Mouse (Mus musculus): ENCODE data around the gene Fitm1. TPM values are rescaled to one million over a fixed set of nuclear protein-coding genes. Genes with fewer than 3 reads are reported as not detected.

The Fitm1 gene
- polyA plus RNA-seq, 1 experiment = 115 TPM

DNA sequence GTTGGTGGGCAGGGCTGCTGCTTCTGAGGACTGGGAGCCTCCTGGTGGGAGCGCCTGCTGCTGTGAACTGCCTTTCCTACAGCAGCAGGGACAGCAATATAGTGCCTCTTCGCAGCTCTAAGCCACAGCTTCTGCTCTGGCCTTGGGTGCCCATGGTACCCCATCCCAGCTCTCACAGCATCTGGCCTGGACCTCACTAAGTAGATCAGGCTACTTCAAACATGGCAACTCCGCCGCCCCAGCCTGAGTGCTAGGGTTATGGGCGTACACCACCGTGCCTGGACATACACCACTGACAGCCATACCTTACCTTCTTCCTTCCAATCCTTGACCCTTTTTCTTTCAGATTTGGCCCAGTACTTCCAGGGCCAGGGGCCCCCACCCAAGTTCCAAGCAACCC, 32.9 kb downstream of the Fitm1 start:
- no peaks in the 10 kb centered on the region for H3K27me3 ChIP-seq (replicated peaks; ENCODE audit: control insufficient read depth, insufficient read depth, low read length)
- peaks cover 14% of the 10 kb centered on the region; the same call in 1 of the 2 replicates for H3K4me1 ChIP-seq (ENCODE audit: control insufficient read depth, insufficient read depth, low read length)
- no peak overlapping the region for H3K4me3 ChIP-seq (ENCODE audit: insufficient read depth, low read depth, low read length)
- H3K27ac ChIP-seq (ENCODE audit: insufficient read depth, low read depth, low read length) = no peak overlapping the region
- no peak for DNase-seq
- H3K36me3 ChIP-seq (ENCODE audit: control insufficient read depth, insufficient read depth, low read length) = peaks cover 9% of the 10 kb centered on the region
- WGBS = 96% methylated on average over 6 of the region's 6 CpGs
- no peak for TF ChIP-seq POLR2A (IDR thresholded peaks at IDR 0.05; ENCODE audit: low read depth, low read length)
- TF ChIP-seq CTCF (conservative IDR thresholded peaks at IDR 0.05; ENCODE audit: insufficient read depth, insufficient read length, low read depth, low read length) = no peak

DNA sequence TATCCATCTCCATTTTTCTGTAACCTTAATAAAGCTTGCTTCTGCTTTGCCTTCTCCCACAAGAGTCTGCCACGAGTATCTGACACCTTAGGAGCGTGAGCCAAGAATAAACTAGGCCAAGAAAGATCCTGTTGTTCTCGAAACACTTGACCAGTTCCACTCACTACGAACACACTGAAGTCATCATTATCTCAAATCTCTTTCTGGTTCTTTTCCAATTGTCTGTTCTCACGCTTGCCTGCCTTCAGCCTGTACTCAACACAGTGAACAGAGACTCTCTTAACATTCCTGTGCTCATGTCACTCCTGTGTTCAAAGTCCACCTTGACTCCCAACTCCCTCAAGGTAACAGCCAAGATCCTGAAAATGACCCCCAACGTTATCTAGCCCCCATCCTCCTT, 37.9 kb downstream of the Fitm1 start:
- Histone ChIP-seq H3K4me1 (ENCODE audit: control insufficient read depth, insufficient read depth, low read length) (peaks cover 11% of the 10 kb centered on the region; the same call in 1 of the 2 replicates), H3K27ac (ENCODE audit: insufficient read depth, low read depth, low read length) (no peak overlapping the region), H3K36me3 (ENCODE audit: control insufficient read depth, insufficient read depth, low read length) (peaks cover 5% of the 10 kb centered on the region), H3K27me3 (replicated peaks; ENCODE audit: control insufficient read depth, insufficient read depth, low read length) (no peaks in the 10 kb centered on the region), H3K4me3 (ENCODE audit: insufficient read depth, low read depth, low read length) (no peak overlapping the region)
- TF ChIP-seq CTCF (conservative IDR thresholded peaks at IDR 0.05; ENCODE audit: insufficient read depth, insufficient read length, low read depth, low read length) (no peak), POLR2A (IDR thresholded peaks at IDR 0.05; ENCODE audit: low read depth, low read length) (no peak)
- DNase-seq = peak; percentile 71
- WGBS = 37% methylated on average over 6 of the region's 6 CpGs

DNA sequence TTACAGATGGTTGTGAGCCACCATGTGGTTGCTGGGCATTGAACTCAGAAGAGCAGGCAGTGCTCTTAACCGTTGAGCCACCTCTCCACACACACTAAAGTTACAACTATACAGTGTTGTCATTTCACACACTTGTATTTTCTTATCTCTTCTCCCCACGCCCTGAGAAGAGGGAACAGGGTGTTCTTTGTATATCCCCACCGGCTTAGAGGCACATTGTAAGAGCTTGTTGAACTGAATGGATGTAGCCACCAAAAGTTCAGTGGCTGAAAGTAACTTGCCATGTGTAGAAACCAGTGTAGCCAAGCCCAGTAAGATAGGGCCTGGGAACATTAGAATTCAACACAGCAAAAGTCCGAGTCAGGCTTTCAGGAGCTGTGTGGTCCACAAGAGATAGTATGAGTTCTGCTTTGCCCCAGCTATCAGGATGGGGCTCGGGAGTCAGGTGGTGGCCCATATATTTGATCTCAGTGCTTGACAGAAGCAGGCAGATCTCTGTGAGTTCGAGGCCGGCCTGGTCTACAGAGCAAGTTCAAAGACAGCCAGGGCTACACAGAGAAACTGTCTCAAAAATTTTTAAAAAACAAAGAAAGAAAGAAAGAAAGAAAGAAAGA, 39.3 kb downstream of the Fitm1 start:
- Histone ChIP-seq H3K36me3 (ENCODE audit: control insufficient read depth, insufficient read depth, low read length) (no peaks in the 10 kb centered on the region), H3K27ac (ENCODE audit: insufficient read depth, low read depth, low read length) (no peak overlapping the region), H3K4me1 (ENCODE audit: control insufficient read depth, insufficient read depth, low read length) (peaks cover 11% of the 10 kb centered on the region; the same call in 1 of the 2 replicates), H3K4me3 (ENCODE audit: insufficient read depth, low read depth, low read length) (no peak overlapping the region), H3K27me3 (replicated peaks; ENCODE audit: control insufficient read depth, insufficient read depth, low read length) (no peaks in the 10 kb centered on the region)
- TF ChIP-seq POLR2A (IDR thresholded peaks at IDR 0.05; ENCODE audit: low read depth, low read length) (no peak), CTCF (conservative IDR thresholded peaks at IDR 0.05; ENCODE audit: insufficient read depth, insufficient read length, low read depth, low read length) (no peak)
- DNase-seq = no peak
- WGBS = 92% methylated on average over 7 of the region's 7 CpGs

DNA sequence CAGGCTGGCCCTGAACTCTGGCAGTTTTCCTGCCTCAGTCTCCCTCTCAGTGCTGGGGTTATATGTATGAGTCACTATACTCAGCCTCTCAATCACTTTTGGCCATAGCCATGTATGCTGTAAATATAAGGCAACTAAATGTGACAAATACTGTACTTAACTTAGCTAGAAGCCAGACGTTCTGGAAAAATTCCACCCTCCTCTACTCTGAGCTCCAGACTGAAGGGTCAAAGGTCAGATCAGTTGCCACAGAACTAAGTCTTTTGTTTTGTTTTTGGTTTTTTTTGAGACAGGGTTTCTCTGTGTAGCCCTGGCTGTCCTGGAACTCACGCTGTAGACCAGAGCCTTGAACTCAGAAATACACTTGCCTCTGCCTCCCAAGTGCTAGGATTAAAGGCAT, 40.5 kb downstream of the Fitm1 start:
- Histone ChIP-seq H3K4me1 (ENCODE audit: control insufficient read depth, insufficient read depth, low read length) (peaks cover 11% of the 10 kb centered on the region; the same call in 1 of the 2 replicates), H3K27me3 (replicated peaks; ENCODE audit: control insufficient read depth, insufficient read depth, low read length) (no peaks in the 10 kb centered on the region), H3K4me3 (ENCODE audit: insufficient read depth, low read depth, low read length) (no peak overlapping the region), H3K27ac (ENCODE audit: insufficient read depth, low read depth, low read length) (no peak overlapping the region), H3K36me3 (ENCODE audit: control insufficient read depth, insufficient read depth, low read length) (no peaks in the 10 kb centered on the region)
- peak; percentile 26 for DNase-seq
- TF ChIP-seq CTCF (conservative IDR thresholded peaks at IDR 0.05; ENCODE audit: insufficient read depth, insufficient read length, low read depth, low read length) = no peak
- TF ChIP-seq POLR2A (IDR thresholded peaks at IDR 0.05; ENCODE audit: low read depth, low read length) = no peak
- 49% methylated on average over 2 of the region's 2 CpGs for WGBS

DNA sequence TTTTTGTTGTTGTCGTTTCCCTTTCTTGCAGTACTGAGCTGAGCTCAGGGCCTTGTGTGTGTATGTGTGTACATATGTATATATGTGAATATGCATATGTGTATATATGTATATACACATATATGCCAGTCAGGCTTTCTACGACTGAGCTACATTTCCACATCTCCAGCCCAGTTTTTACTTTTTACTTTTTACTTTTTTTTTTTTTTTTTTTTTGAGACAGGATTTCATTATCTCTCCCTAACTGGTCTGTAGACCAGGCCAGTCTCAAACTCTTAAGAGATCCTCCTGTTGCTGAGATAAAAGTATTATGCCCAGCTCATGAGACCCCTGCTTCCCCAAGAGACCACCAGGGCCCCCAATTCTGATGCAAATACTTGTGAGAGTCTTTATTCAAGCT, 41.4 kb downstream of the Fitm1 start:
- Histone ChIP-seq H3K4me1 (ENCODE audit: control insufficient read depth, insufficient read depth, low read length) (peaks cover 11% of the 10 kb centered on the region; the same call in 1 of the 2 replicates), H3K27ac (ENCODE audit: insufficient read depth, low read depth, low read length) (no peak overlapping the region), H3K4me3 (ENCODE audit: insufficient read depth, low read depth, low read length) (no peak overlapping the region), H3K36me3 (ENCODE audit: control insufficient read depth, insufficient read depth, low read length) (no peaks in the 10 kb centered on the region), H3K27me3 (replicated peaks; ENCODE audit: control insufficient read depth, insufficient read depth, low read length) (no peaks in the 10 kb centered on the region)
- TF ChIP-seq POLR2A (IDR thresholded peaks at IDR 0.05; ENCODE audit: low read depth, low read length) (no peak), CTCF (conservative IDR thresholded peaks at IDR 0.05; ENCODE audit: insufficient read depth, insufficient read length, low read depth, low read length) (no peak)
- no peak for DNase-seq
- 74% methylated on average over 2 of the region's 2 CpGs for WGBS

DNA sequence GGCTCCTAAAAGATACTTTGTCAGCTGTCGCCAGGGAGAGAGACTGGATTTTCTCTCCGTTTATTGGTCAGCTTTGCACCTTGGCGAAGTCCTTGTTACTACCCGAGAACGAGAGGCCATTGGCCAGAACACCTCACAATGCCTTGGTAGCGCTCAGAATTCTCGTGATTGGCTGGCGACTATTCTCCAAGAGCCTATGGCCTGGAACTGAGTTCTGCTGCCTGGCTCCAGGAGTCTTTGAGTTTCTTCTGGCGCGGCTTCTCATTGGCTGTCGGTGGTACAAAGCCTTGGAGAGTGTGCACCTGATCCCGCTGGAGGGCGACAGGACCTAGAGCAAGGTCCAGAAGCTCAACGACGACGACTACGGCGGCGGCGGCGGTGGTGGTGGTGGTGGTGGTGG, 42.4 kb downstream of the Fitm1 start, which contains the start of gene Rec8:
TSS of gene Rec8 (plus strand) at position 216 of the 400 bp plus-strand sequence.
- WGBS = 26% methylated on average over 21 of the region's 21 CpGs
- Histone ChIP-seq H3K4me3 (ENCODE audit: insufficient read depth, low read depth, low read length) (peak within 1 kb of the TSS; percentile 34; the same call in 1 of the 2 replicates), H3K27ac (ENCODE audit: insufficient read depth, low read depth, low read length) (peak within 1 kb of the TSS; percentile 19; the same call in 1 of the 2 replicates), H3K36me3 (ENCODE audit: control insufficient read depth, insufficient read depth, low read length) (no peaks in the 10 kb centered on the region), H3K27me3 (replicated peaks; ENCODE audit: control insufficient read depth, insufficient read depth, low read length) (no peaks in the 10 kb centered on the region), H3K4me1 (ENCODE audit: control insufficient read depth, insufficient read depth, low read length) (peaks cover 8% of the 10 kb centered on the region; the same call in 1 of the 2 replicates)
- DNase-seq = peak; percentile 69
- no peak for TF ChIP-seq POLR2A (IDR thresholded peaks at IDR 0.05; ENCODE audit: low read depth, low read length)
- no peak; the same call in 1 of the 2 replicates for TF ChIP-seq CTCF (conservative IDR thresholded peaks at IDR 0.05; ENCODE audit: insufficient read depth, insufficient read length, low read depth, low read length)

DNA sequence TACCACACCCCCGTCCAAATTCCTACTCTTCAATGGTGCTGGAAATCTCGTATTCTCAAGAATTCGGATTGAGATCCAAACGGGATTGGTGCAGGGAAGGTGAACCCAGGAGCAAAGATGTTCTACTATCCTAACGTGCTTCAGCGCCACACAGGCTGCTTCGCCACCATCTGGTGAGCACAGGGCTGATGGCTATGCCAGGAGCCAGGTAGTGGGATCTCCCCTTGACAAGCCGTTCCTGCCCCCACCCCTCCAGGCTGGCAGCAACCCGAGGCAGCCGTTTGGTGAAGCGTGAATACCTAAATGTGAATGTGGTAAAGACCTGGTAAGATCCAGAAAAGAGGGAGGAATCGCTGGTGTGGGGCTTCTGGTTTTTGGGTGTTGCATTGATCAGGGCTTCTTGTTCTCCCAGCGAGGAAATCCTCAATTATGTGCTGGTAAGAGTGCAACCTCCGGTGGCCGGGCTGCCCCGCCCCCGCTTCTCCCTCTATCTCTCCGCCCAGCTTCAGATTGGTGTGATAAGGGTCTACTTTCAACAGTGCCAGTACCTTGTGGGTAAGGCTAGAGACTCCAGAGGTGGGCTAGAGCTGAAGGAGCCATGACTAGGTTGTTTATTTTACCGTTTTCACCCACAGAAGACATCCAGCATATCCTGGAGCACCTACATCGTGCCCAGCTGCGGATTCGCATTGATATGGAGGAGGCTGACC, 43.2 kb downstream of the Fitm1 start:
- 0 out of 2 replicates have a peak overlapping the region, but pooled peaks have one; percentile 16 for H3K27ac ChIP-seq (ENCODE audit: insufficient read depth, low read depth, low read length)
- 39% methylated on average over 22 of the region's 22 CpGs for WGBS

More for the DNA sequence above, 43.2 kb downstream of the Fitm1 start:
- Histone ChIP-seq H3K36me3 (ENCODE audit: control insufficient read depth, insufficient read depth, low read length) (no peaks in the 10 kb centered on the region), H3K4me3 (ENCODE audit: insufficient read depth, low read depth, low read length) (peak overlapping the region; percentile 34; the same call in 1 of the 2 replicates), H3K27me3 (replicated peaks; ENCODE audit: control insufficient read depth, insufficient read depth, low read length) (no peaks in the 10 kb centered on the region), H3K4me1 (ENCODE audit: control insufficient read depth, insufficient read depth, low read length) (peaks cover 1% of the 10 kb centered on the region; the same call in 1 of the 2 replicates)
- TF ChIP-seq CTCF (conservative IDR thresholded peaks at IDR 0.05; ENCODE audit: insufficient read depth, insufficient read length, low read depth, low read length) = no peak
- no peak for TF ChIP-seq POLR2A (IDR thresholded peaks at IDR 0.05; ENCODE audit: low read depth, low read length)
- no peak for DNase-seq

Other genes with a start within 250 kb of the Fitm1 start
- 141 and 173 TPM in 2 replicates for gene Dhrs4, start 96.9 kb upstream of the Fitm1 start, polyA plus RNA-seq (2012; rRNA removed)
- 3.5 and 3.8 TPM in 2 replicates for gene Carmil3, start 85.0 kb upstream of the Fitm1 start, polyA plus RNA-seq (2012; rRNA removed)
- 0.11 and 0.22 TPM in 2 replicates for gene Cpne6, start 65.2 kb upstream of the Fitm1 start, polyA plus RNA-seq (2012; rRNA removed)
- gene Nrl, start 50.6 kb upstream of the Fitm1 start, polyA plus RNA-seq (2012; rRNA removed) = not detected in 2 replicates
- 22.9 and 27.4 TPM in 2 replicates for gene Pck2, start 35.4 kb upstream of the Fitm1 start, polyA plus RNA-seq (2012; rRNA removed)
- 223 and 243 TPM in 2 replicates for gene Dcaf11, start 15.6 kb upstream of the Fitm1 start, polyA plus RNA-seq (2012; rRNA removed)
- gene A730061H03Rik, start 15.2 kb upstream of the Fitm1 start, polyA plus RNA-seq (2012; rRNA removed) = 0.75 and 1.4 TPM in 2 replicates
- gene Psme1, start 2.5 kb downstream of the Fitm1 start, polyA plus RNA-seq (2012; rRNA removed) = 60.5 and 77.5 TPM in 2 replicates
- 21.9 and 24.9 TPM in 2 replicates for gene Emc9, start 9.7 kb downstream of the Fitm1 start, polyA plus RNA-seq (2012; rRNA removed)
- gene Psme2, start 15.5 kb downstream of the Fitm1 start, polyA plus RNA-seq (2012; rRNA removed) = 53.1 and 60.2 TPM in 2 replicates
- 27.0 and 27.6 TPM in 2 replicates for gene Rnf31, start 16.1 kb downstream of the Fitm1 start, polyA plus RNA-seq (2012; rRNA removed)
- gene Irf9, start 28.0 kb downstream of the Fitm1 start, polyA plus RNA-seq (2012; rRNA removed) = 36.9 and 39.9 TPM in 2 replicates
- 11.4 and 13.3 TPM in 2 replicates for gene Rec8, start 42.4 kb downstream of the Fitm1 start, polyA plus RNA-seq (2012; rRNA removed)
- gene Ipo4, start 60.3 kb downstream of the Fitm1 start, polyA plus RNA-seq (2012; rRNA removed) = 69.7 and 84.9 TPM in 2 replicates
- gene Gm49378, start 62.3 kb downstream of the Fitm1 start, polyA plus RNA-seq (2012; rRNA removed) = 3.2 and 4.0 TPM in 2 replicates
- gene Tm9sf1, start 68.2 kb downstream of the Fitm1 start, polyA plus RNA-seq (2012; rRNA removed) = 109 and 110 TPM in 2 replicates
- gene Tssk4, start 74.6 kb downstream of the Fitm1 start, polyA plus RNA-seq (2012; rRNA removed) = 0.67 and 0.79 TPM in 2 replicates
- gene Mdp1, start 84.9 kb downstream of the Fitm1 start, polyA plus RNA-seq (2012; rRNA removed) = 22.4 and 27.2 TPM in 2 replicates
- 18.7 and 21.7 TPM in 2 replicates for gene Gmpr2, start 96.3 kb downstream of the Fitm1 start, polyA plus RNA-seq (2012; rRNA removed)
- gene Nedd8, start 96.5 kb downstream of the Fitm1 start, polyA plus RNA-seq (2012; rRNA removed) = 321 and 438 TPM in 2 replicates
- 9.9 and 10.2 TPM in 2 replicates for gene Tinf2, start 106.2 kb downstream of the Fitm1 start, polyA plus RNA-seq (2012; rRNA removed)
- 29.6 and 30.1 TPM in 2 replicates for gene Tgm1, start 138.3 kb downstream of the Fitm1 start, polyA plus RNA-seq (2012; rRNA removed)
- gene Rabggta, start 146.6 kb downstream of the Fitm1 start, polyA plus RNA-seq (2012; rRNA removed) = 70.0 and 86.9 TPM in 2 replicates
- 223 and 228 TPM in 2 replicates for gene Dhrs1, start 170.1 kb downstream of the Fitm1 start, polyA plus RNA-seq (2012; rRNA removed)
- gene Nop9, start 170.1 kb downstream of the Fitm1 start, polyA plus RNA-seq (2012; rRNA removed) = 12.9 and 16.1 TPM in 2 replicates
- gene Cideb, start 182.8 kb downstream of the Fitm1 start, polyA plus RNA-seq (2012; rRNA removed) = 485 and 513 TPM in 2 replicates
- 0.56 and 0.76 TPM in 2 replicates for gene Ltb4r2, start 185.8 kb downstream of the Fitm1 start, polyA plus RNA-seq (2012; rRNA removed)
- gene Ltb4r1, start 190.3 kb downstream of the Fitm1 start, polyA plus RNA-seq (2012; rRNA removed) = 0.75 and 1.1 TPM in 2 replicates
- gene Adcy4, start 208.5 kb downstream of the Fitm1 start, polyA plus RNA-seq (2012; rRNA removed) = 16.8 and 16.9 TPM in 2 replicates
- 3.5 and 4.7 TPM in 2 replicates for gene Ripk3, start 213.2 kb downstream of the Fitm1 start, polyA plus RNA-seq (2012; rRNA removed)
- gene Nfatc4, start 247.5 kb downstream of the Fitm1 start, polyA plus RNA-seq (2012; rRNA removed) = 4.3 and 5.0 TPM in 2 replicates